Mouse (Mus musculus): Measurements from ENCODE around the gene Bbof1.

Gene Bbof1

DNA sequence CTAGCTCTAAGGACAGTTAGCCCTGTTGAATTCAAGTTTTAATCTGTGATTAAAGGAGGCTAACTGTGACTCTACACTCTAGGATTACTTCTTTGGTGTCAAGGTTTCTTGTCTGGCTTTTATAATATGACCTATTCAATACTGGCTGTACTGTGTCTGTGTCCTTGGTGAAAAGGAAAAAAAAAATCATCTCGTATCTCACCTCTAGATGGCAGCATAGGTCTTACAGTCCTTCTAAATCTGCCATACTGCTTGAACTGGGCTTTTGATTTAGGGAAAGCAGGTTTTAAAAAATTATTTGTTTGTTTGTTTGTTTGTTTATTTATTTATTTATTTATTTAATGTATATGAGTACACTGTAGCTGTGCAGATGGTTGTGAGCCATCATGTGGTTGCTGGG is 59.8 kb downstream of the Bbof1 start:
- no peak for DNase-seq (ENCODE audit: low spot score)

DNA sequence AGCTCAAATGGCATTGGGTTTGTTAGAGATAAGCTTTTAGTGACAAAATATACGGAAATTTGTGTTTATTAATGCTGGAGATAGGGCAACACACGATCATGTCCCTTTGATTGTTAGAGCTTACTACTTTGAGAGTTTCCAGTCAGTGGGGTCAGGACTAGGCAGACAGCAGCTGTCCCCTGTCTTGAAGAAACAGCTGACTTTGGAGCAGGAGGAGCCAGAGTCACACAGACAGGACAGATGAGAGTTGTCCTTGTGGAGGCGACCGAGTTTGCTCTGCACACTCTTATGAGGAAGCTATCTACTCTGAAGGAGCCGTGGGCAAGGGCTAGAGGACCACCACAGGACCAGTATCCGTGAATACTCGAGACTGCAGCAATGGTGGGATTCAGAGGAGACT is 70.1 kb downstream of the Bbof1 start:
- DNase-seq (ENCODE audit: low spot score) = no peak

DNA sequence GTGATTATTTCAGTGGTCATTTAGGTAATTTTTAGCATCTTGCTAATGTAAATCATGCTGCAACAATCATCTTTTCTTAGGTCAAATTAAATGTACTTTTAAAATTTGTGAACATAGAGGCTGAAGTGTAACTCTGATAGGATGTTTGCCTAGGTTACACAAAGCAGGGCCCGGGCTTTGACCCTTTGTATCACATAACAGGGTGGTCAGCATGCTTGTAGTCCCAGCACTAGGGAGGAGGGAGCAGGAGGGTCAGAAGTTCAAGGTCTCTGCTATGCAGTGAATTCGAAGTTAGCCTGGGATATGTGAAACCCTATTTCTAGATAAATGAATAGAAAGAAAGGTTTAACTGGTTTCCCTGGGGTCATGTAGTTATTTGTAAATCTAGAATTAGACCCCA is 72.4 kb downstream of the Bbof1 start:
- no peak for DNase-seq (ENCODE audit: low spot score)

DNA sequence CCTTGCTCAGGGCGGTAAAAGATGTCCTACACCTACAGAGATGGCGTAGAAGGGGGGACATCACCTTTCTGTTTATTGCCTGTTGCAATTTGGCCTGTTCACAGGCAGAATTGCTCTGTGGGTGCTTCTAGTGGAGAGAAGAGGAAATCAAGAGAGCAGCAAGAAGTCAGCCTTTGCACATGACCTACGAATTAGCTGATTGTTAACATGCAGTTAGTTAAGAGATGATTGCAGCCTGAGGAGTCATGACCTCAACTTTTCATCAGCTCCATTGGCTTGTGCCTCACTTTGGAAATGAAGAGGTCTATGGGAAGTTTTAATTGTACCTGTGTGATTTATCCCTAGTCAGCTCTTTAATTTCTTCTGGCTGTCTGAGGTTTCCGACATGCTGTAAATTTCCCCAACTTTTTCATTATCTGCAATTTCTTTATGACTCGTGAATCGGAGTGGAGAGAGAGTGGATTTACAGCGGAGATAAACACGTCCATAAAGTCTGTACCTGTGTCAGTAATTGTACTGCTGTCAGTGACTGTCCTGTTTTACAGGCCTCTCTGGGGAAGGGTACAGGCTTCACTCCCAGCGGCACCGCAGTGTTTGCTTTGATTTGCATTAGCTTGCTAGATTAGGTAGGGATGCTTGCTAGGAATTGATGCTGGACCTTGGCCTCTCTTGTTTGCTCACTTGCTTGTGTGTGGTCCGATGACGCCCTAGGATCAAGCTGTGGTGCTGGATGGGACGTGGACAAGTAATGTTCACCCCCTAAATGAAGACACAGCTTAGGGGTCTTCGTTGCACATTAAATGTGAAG is 74.1 kb downstream of the Bbof1 start:
- DNase-seq (ENCODE audit: low spot score) = no peak

DNA sequence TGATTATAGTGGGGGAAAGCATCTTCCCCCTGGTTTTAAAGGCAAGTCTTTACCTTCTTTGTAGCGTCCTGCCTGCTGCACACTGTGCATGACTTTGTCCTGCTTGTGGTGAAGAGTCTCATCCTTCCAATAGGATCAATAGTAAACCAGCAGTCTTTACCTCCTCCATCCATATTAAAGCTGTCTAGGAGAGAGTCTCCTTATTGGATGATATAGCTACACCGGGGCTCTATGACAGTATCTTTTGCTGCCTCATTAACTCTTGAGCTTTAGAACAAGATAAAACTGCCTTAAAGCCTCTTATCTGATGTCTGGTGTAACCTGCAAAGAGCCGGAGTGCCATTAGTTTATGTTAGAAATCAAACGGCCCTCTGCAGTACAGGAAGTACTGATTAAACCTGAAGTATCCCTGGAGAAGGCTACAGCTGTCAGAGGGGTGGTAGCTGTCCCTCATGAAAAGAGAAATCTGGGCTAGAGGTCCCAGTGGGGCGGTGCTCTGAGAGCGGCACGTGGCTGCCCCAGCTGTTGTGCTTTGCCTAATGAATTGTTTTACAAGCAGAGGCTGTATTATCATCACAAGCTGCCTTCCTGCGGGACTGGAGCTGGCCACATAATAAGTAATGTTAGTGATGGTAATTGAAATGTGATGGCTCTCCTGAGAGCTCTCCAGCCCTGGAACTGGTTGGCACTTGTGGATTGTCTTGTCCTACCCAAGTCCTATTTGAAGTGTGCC is 78.6 kb downstream of the Bbof1 start:
- no peak for DNase-seq (ENCODE audit: low spot score)
